Mouse (Mus musculus) heart, adult 18-20 months (tissue): Measurements from ENCODE around the gene Nap1l1. TPM values are rescaled to one million over a fixed set of nuclear protein-coding genes. Genes with fewer than 3 reads are reported as not detected.
A peak's percentile ranks its signal among the peaks of the same experiment; 100 is the strongest.
"Not testable (repeated sequence)": the region's sequence is repeated elsewhere in the genome, so short reads cannot be mapped to it uniquely, and the experiment has no call there.

Experiments used
- DNase-seq, 2 experiments: peaks; one replicate each; pipeline ENCODE4 v3.0.0; 2021 to 2022; ENCODE audit warnings: mixed read lengths in 1 of 2
- long read RNA-seq, 2 experiments: library from polyadenylated mRNA; stranded (forward); transcript quantifications; one replicate each; pipeline ENCODE4 v2.0.0; 2021
- total RNA-seq, 2 experiments: library from RNA; stranded (reverse); gene quantifications; 2 replicates each; pipeline ENCODE4 v1.2.3; 2021

The Nap1l1 gene
- 10 to 100 TPM; 66.8 to 72.3 TPM for total RNA-seq
- long read RNA-seq, experiment 1, transcript Nap1l1-201 (16 exons, 1,486 nt), result minor isoform, 7 of 42 reads
- long read RNA-seq, experiment 1, transcript Nap1l1-202 (15 exons, 1,350 nt), result major isoform, 12 of 42 reads
- long read RNA-seq, experiment 1, partial matches to known transcripts, result 9 of 42 reads
- long read RNA-seq, experiment 1, other reads (novel, unspliced or antisense), result 14 of 42 reads
- long read RNA-seq, experiment 2, transcript Nap1l1-201 (16 exons, 1,486 nt), result minor isoform, 5 of 29 reads
- long read RNA-seq, experiment 2, transcript Nap1l1-202 (15 exons, 1,350 nt), result major isoform, 7 of 29 reads
- long read RNA-seq, experiment 2, partial matches to known transcripts, result 8 of 29 reads
- long read RNA-seq, experiment 2, other reads (novel, unspliced or antisense), result 8 of 29 reads

GRCm38 (mm10) chr10:111472686-111473510 is at the start of gene Nap1l1:
TSS of gene Nap1l1 (plus strand) at chr10:111473223.
- DNase-seq, result peak; percentile 98 to 99

- DNase-seq, result no peak
These were observed 46.5 kb upstream of the Nap1l1 start for GRCm38 (mm10) chr10:111426491-111426890.

DNA sequence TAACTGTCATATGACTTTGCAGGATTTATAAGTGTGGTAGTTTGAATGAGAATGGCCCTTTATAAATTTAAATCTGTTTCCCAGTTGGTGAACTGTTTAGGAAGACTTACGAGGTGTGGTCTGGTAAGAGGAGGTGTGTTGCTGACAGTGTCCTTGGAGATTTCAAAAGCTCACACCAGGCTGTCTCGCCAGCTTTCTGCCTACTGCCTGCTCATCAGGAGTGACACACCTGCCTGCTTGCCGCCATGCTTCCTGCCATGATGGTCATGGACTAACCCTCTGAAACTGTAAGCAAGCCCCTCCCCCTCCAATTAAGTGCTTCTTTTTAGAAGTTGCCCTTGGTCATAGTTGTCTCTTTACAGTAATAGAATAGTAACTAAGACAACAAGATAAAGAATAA is 39.5 kb upstream of the Nap1l1 start:
- DNase-seq, result no peak

GRCm38 (mm10) chr10:111441034-111441440 is 32.0 kb upstream of the Nap1l1 start:
- no peak for DNase-seq

DNA sequence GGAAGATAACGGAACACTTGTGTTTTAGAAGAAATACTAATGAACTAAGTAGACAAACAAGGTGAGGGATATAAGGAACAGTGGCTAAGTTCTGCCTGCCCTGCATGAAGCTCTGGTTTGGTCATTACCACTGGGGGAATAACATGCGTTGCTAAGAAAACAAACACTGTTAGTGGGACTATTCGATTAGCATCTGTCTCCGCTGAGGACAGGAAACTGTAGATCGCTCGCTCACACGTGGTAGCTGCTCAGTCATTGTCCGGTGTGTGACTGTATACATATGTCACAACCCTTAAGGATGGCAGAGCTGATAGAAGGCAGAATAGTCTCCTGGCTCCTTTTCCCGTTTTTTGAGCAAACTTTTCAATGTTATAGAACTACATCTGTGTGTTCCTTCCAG is 28.8 kb upstream of the Nap1l1 start:
- no peak for DNase-seq

- DNase-seq, result no peak
These were observed 26.9 kb upstream of the Nap1l1 start for GRCm38 (mm10) chr10:111445939-111446671.

GRCm38 (mm10) chr10:111446672-111447008 is 26.4 kb upstream of the Nap1l1 start:
- DNase-seq, result not testable (repeated sequence)

DNA sequence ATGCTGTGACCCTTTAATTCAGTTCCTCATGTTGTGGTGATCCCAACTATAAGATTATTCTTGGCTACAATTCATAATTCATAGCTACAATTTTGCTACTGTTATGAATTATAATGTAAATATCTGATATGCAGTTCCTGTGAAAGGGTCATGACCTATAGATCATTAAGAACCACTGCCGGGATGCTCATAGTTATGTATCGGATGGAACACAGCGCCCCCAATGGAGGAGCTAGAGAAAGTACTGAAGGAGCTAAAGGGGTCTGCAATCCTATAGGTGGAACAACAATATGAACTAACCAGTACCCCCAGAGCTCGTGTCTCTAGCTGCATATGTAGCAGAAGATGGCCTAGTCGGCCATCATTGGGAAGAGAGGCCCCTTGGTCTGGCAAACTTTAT is 23.4 kb upstream of the Nap1l1 start:
- DNase-seq, result not testable (repeated sequence)

- no peak for DNase-seq
These were observed 21.2 kb upstream of the Nap1l1 start for GRCm38 (mm10) chr10:111451683-111452322.

- no peak for DNase-seq
These were observed 20.6 kb upstream of the Nap1l1 start for GRCm38 (mm10) chr10:111452426-111452825.

DNA sequence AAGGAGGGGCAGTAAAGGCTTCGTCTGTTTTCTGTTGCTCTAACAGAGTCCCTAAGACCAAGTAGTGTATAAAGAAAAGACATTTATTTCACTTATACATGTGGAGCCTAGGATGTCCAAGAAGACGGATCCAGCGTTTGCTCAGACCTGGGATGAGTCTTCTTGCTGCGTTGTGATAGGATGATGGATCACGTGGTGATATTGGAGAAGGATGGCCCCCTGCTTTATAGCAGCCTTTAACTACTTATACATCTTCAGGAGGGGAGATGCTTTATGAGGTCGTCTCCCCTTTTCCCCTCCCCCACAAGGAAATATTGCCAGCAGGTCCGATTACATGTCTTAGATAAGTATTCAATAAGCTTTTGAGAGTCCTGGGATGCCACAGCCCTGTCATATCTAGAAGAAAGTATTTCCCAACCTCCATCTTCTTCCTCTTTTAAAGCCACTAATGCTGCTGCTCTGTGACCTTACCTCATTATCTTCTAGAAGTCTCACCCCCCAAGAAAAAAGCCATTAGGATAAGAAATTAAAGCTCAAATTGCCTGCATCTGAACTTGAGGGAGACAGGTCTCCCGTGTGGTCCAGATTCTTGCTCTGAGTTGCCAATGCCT is 18.2 kb upstream of the Nap1l1 start:
- no peak for DNase-seq

DNA sequence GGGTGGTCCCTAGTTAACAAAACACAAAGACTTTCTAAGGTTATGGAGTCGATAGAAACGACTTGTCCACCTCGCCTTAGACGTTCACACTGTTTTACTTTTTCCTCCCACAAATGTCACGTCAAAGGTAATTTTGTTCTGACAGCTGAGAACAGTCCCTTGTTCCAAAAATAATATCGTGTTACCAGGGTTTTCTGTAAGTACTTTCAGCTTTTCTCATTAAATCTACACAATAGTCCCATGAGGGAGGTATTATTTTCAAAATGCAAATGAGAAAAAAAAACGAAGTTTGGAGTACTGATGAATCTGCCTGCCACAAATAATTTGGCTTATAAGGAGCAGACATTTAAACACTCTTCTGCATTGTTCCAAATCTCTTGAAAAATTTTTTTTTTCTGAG is 14.9 kb upstream of the Nap1l1 start:
- no peak for DNase-seq

DNA sequence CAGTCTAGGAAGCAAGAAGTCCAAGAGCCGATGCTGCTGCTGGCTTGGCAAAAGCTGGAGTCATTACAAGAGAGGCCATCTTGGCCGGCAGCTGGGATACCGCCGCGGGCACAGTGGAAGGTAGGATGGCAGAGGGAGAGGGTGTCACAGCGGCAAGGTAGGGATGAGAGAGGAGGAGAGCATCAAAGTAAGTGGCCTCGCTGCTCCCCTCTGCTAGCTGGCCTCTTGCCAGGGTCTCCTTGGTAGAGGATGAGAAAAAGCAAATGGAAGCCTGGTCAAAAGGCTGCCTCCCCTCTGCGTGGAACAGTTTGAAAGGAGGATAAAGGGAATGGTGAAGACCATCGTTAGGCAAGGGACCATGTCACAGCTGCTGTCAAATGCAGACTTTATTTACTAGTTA is 14.0 kb upstream of the Nap1l1 start:
- no peak for DNase-seq

DNA sequence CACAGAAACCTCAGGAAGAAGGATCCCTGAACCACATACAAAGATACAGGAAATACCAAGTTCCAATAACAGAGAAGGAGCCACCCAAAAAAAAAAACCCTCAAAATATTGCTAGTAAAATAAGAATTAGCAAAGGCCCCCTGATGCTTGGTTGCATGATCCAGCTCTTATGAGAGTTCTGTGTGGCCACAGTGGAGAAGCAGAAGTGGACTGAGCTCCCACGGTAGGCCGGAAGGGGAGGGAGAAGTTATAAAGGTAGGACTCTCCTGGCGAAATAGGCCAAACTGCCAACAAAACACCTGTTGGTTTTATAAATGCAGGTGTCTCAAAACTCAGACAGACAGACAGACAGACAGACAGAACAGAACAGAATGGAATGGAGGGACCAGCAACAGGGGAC is 13.1 kb upstream of the Nap1l1 start:
- DNase-seq, result no peak

DNA sequence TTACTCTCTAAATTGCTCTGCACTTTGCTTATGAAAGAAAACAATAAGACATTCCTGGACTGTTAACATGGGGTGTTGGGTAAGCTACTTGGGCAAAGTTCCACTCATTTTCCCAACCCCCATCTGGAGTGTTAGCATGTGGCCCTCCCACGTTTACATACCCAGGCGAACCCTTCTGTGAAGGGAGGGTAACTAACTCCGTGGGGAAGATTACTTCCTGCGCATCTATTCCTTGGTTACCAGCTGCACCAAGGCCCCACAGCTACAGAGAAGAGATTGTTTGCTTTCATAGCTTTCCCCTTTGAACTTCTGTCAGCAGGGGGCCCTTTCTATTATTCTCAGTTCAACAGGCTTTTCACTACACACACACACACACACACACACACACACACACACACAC is 12.6 kb upstream of the Nap1l1 start:
- no peak for DNase-seq

GRCm38 (mm10) chr10:111464833-111465232 is 8.2 kb upstream of the Nap1l1 start:
- DNase-seq, result no peak

DNA sequence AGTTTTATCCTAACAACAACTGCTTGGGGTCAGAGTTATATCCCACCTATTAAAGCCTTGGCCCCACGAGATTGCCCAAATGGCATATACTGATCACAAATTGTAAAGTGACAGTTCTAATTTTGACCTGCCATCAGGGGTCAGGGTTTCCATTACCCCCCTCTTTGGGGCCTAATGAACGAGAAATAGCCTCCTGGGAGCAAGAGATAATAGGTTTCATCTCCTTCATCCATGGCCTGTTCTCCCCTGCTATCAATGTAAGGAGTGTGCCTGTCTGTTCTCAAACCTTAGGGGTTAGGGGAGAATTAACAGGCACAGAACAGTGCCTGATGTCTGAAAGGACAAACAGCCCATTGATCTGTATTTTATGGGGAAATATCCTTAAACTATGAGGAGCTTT is 7.6 kb upstream of the Nap1l1 start:
- no peak for DNase-seq

DNA sequence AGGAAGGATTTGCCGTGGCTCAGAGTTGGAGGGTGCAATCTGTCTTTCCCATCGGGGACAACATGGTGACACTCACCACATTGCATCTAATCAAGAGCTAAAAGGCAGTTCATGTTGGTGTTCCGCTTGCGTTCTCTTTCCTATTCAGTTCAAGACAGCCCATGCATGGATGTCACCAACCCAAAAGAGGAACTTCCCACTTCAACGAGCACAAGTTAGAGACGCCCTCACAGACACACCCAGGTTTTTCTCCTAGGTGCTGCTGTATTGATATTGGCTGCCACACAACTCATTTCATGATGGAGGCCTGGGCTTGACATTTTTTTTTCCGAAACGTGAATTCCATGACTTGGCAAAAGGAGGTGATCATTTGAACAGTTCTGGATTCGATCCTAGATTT is 1.9 kb upstream of the Nap1l1 start:
- DNase-seq, result peak in 1 of 2 experiments; percentile 28

DNA sequence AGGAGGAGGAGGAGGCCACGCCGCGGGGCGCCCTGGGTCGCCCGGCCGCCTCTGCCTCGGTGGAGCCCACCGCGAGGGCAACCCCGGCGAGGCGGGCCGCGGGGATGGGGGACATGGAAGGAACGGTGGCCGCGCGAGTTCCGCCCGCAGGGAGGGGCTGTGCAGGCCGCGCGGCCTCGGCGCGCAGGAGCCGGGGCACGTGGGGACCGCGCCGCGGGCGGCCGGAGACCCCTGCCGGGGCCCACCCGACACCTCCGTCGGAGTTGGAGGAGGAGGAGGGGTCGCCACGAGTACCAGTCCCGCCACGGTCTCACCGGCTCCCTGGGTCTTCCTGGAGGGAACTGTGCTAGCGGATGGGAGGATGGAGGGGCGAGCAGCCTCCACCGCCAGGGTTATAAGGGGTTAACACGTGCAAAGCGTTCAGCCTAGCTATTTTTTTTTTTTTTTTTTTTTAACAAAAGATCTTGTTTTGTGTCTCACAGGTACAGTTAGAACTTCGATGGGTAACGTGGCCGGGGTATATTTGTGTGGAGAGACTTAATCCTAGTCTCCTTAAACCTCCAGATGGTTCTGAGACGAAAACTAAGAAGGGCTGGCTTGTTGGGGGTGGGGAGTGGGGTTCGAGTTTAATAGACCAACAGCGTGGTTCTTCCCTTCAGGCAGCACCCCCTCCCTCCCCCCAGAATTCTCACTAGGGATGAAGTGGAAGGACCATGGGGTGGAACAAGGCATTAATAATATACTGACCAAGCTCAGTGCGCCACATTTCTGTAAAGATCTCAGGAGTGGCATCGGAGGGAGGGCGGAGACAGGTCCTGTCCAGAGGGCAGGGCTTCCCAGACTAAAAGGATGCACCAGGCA is 718 bp downstream of the Nap1l1 start:
- DNase-seq, result peak; percentile 6 to 38

- no peak for DNase-seq
These were observed 3.3 kb downstream of the Nap1l1 start for GRCm38 (mm10) chr10:111476301-111476700.

- no peak for DNase-seq
These were observed 4.0 kb downstream of the Nap1l1 start for GRCm38 (mm10) chr10:111476989-111477510.
